ENCODE assay signal across 10 mouse cellular contexts in the genomic region with DNA sequence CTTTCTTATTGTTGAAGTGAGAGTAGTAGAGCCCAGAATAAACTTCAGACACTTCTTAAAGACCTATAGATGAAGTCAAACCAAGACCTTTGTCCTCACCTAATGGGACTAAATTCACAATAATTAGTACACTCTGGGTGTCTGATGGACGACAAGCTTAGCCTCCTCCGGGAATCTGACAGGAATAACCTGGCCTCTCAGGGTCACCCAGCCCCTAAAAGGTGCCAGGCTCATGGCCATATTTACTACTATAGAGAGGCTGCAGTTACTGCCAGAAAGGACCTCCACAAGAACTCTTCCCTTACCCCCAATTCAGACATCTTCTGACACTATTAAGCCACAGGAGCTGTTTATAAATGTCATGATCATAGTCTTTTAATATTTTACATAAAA. TPM values are rescaled to one million over a fixed set of nuclear protein-coding genes. Genes with fewer than 3 reads are reported as not detected.
DNase-seq lines count a peak whose midpoint lies in the region; ATAC-seq and TF ChIP-seq lines count a peak whose summit lies in the region.
"Had no signal": no experiment of that assay in that cellular context is flagged by ENCODE, and none has a peak within 500 bp of the region (broad histone marks: within the 10 kb centered on the region; RNA-seq: fewer than 3 reads in every experiment).

No protein-coding gene starts in this region.

- no peak for TF ChIP-seq POLR2A in liver, adult 2 months (IDR thresholded peaks at IDR 0.05; ENCODE audit: extremely low read depth, insufficient read depth, low read length)

- no peaks in the 10 kb centered on the region for H3K27me3 ChIP-seq in liver, adult 2 months (ENCODE audit: control insufficient read depth, insufficient read depth, low read length)
- no peaks in the 10 kb centered on the region for H3K27me3 ChIP-seq in forebrain, embryonic 10.5 days (ENCODE audit: poor library complexity, severe bottlenecking)
- H3K27me3 ChIP-seq in intestine, embryonic 15.5 days (replicated peaks): no peaks in the 10 kb centered on the region
- H3K27me3 ChIP-seq in neural tube, embryonic 12.5 days (replicated peaks): no peaks in the 10 kb centered on the region

- peak overlapping the region; percentile 84 for H3K4me2 ChIP-seq in intestine, embryonic 15.5 days (replicated peaks)
- H3K4me2 ChIP-seq in neural tube, embryonic 12.5 days (replicated peaks): peak overlapping the region; percentile 90

- 47% methylated on average over 2 of the region's 2 CpGs for WGBS in liver, adult 2 months
- WGBS in forebrain, embryonic 10.5 days: 41% methylated on average over 2 of the region's 2 CpGs
- WGBS in intestine, embryonic 15.5 days: 19% methylated on average over 2 of the region's 2 CpGs
- WGBS in neural tube, embryonic 12.5 days: 29% methylated on average over 2 of the region's 2 CpGs

- 0 out of 2 replicates have a peak overlapping the region, but pooled peaks have one; percentile 7 for H3K27ac ChIP-seq in liver, adult 2 months (replicated peaks; ENCODE audit: insufficient read depth, low read depth, low read length)
- no peak overlapping the region for H3K27ac ChIP-seq in forebrain, embryonic 10.5 days
- no peak overlapping the region for H3K27ac ChIP-seq in intestine, embryonic 15.5 days
- no peak overlapping the region for H3K27ac ChIP-seq in neural tube, embryonic 12.5 days

- no peak for DNase-seq in liver, adult 2 months (ENCODE audit: extremely low read depth, low read depth, low spot score)
- no peak for DNase-seq in liver
- DNase-seq in forebrain, embryonic 10.5 days (ENCODE audit: extremely low spot score, low spot score): no peak
- DNase-seq in right cerebral cortex, adult 18-20 months: no peak
- no peak for DNase-seq in layer of hippocampus, adult 8-10 months (ENCODE audit: low spot score in 2 of 2)
- no peak for DNase-seq in left cerebral cortex, adult 18-20 months (ENCODE audit: low spot score in 2 of 2)
- DNase-seq: cerebellum, postnatal 36 days; kidney, postnatal 14 days had no signal

- no peak overlapping the region; the same call in 1 of the 2 replicates for H3K4me3 ChIP-seq in liver, adult 2 months (ENCODE audit: insufficient read depth, low read depth, low read length)
- H3K4me3 ChIP-seq in forebrain, embryonic 10.5 days: peak overlapping the region; percentile 92
- H3K4me3 ChIP-seq in intestine, embryonic 15.5 days (replicated peaks): peak overlapping the region; percentile 94; the same call in 1 of the 2 replicates
- peak overlapping the region; percentile 86 for H3K4me3 ChIP-seq in neural tube, embryonic 12.5 days

- TF ChIP-seq CTCF in liver, adult 2 months (IDR thresholded peaks at IDR 0.05; ENCODE audit: low read depth, low read length): no peak

- H3K36me3 ChIP-seq in liver, adult 2 months (ENCODE audit: control insufficient read depth, insufficient read depth, low read length): no peaks in the 10 kb centered on the region
- H3K36me3 ChIP-seq in forebrain, embryonic 10.5 days (replicated peaks): no peaks in the 10 kb centered on the region
- no peaks in the 10 kb centered on the region for H3K36me3 ChIP-seq in intestine, embryonic 15.5 days
- no peaks in the 10 kb centered on the region for H3K36me3 ChIP-seq in neural tube, embryonic 12.5 days

- no peak for ATAC-seq in intestine, embryonic 15.5 days
- no peak for ATAC-seq in neural tube, embryonic 12.5 days (ENCODE audit: low FRiP score, low read depth)

- H3K79me2 ChIP-seq in liver, adult 2 months (ENCODE audit: control insufficient read depth, insufficient read depth, low read length): peaks cover 13% of the 10 kb centered on the region; the same call in 1 of the 2 replicates

- no peaks in the 10 kb centered on the region for H3K9me3 ChIP-seq in forebrain, embryonic 10.5 days
- no peaks in the 10 kb centered on the region for H3K9me3 ChIP-seq in intestine, embryonic 15.5 days
- no peaks in the 10 kb centered on the region for H3K9me3 ChIP-seq in neural tube, embryonic 12.5 days

- H3K9ac ChIP-seq in liver, adult 2 months (ENCODE audit: low read depth, low read length): 0 out of 2 replicates have a peak overlapping the region, but pooled peaks have one; percentile 9
- no peak overlapping the region for H3K9ac ChIP-seq in intestine, embryonic 15.5 days
- no peak overlapping the region for H3K9ac ChIP-seq in neural tube, embryonic 12.5 days

- H3K4me1 ChIP-seq in liver, adult 2 months (ENCODE audit: control insufficient read depth, insufficient read depth, low read length): peaks cover 5% of the 10 kb centered on the region
- H3K4me1 ChIP-seq in forebrain, embryonic 10.5 days: peaks cover 48% of the 10 kb centered on the region
- H3K4me1 ChIP-seq in intestine, embryonic 15.5 days (replicated peaks): peaks cover 32% of the 10 kb centered on the region
- peaks cover 35% of the 10 kb centered on the region for H3K4me1 ChIP-seq in neural tube, embryonic 12.5 days

RNA-seq across cellular contexts. Expression of a gene that starts 2.5 kb away (rescaled TPM):
- total RNA-seq in liver, adult 2 months (2014; rRNA removed): 12.8 and 25.2 TPM in 2 replicates
- polyA plus RNA-seq in liver, adult 2 months (2012; rRNA removed): 24.9 and 31.0 TPM in 2 replicates
- 25.2 and 27.1 TPM in 2 replicates for polyA plus RNA-seq in forebrain, embryonic 10.5 days (2016; fragmentation: Nextera tagmentation; extraction: Ambion mirVana)
- polyA plus RNA-seq in intestine, embryonic 15.5 days (2015; fragmentation: Nextera tagmentation; extraction: Ambion mirVana): 32.2 and 32.4 TPM in 2 replicates
- 92.0 and 92.6 TPM in 2 replicates for polyA plus RNA-seq in neural tube, embryonic 12.5 days (2016; fragmentation: Nextera tagmentation; extraction: Ambion mirVana)
- total RNA-seq in layer of hippocampus, adult 8-10 months (2022): 100 to 1,000 TPM; 285 to 368 (median 321) TPM
- total RNA-seq in left cerebral cortex, adult 18-20 months (2021): 100 to 1,000 TPM; 250 TPM
